Mouse (Mus musculus): ENCODE results near the gene Rars2. TPM values are rescaled to one million over a fixed set of nuclear protein-coding genes. Genes with fewer than 3 reads are reported as not detected.

Gene Rars2
- total and polyA plus RNA-seq, 2 experiments from 2014 or later: 49.7 to 93.2 TPM

DNA sequence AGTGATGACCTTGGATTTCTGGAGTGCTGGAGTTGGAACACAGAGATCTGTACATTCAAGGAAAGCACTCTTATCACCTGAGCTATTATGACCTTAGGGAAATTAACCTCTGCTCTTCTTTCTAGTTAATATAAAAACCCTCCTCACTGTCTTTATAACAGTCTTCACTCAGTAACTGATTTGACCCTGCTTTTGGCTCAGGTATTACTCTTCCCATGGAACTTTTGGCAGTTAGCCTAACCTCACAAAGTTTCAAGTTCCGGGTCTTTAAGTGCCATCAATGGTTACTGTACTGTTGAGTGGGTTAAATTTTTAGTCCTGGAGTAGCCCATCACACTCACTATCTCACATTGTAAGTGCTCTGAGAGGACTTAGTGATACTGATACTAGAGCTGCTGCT is 15.2 kb downstream of the Rars2 start:
- Histone ChIP-seq H3K9ac (replicated peaks; ENCODE audit: low read depth, low read length) (no peak overlapping the region), H3K4me3 (ENCODE audit: low read depth, low read length) (no peak overlapping the region), H3K4me1 (ENCODE audit: control insufficient read depth, insufficient read depth) (no peaks in the 10 kb centered on the region), H3K9me3 (replicated peaks; ENCODE audit: control insufficient read depth, low read length) (no peaks in the 10 kb centered on the region), H3K27me3 (ENCODE audit: control insufficient read depth, insufficient read depth, low read length) (no peaks in the 10 kb centered on the region), H3K27ac (ENCODE audit: low read depth) (no peak overlapping the region), H3K4me2 (ENCODE audit: low read depth, low read length) (no peak overlapping the region), H3K36me3 (replicated peaks; ENCODE audit: control insufficient read depth, insufficient read depth, low read length) (peaks cover 53% of the 10 kb centered on the region)
- no peak for ATAC-seq (ENCODE audit: insufficient read depth, low read depth)
- WGBS: 34% methylated on average over 1 of the region's 1 CpGs
- no peak for DNase-seq (ENCODE audit: low spot score)
- TF ChIP-seq CTCF (IDR thresholded peaks at IDR 0.05; ENCODE audit: low read depth): no peak
- no peak for TF ChIP-seq EP300 (IDR thresholded peaks at IDR 0.05; ENCODE audit: low read depth)

DNA sequence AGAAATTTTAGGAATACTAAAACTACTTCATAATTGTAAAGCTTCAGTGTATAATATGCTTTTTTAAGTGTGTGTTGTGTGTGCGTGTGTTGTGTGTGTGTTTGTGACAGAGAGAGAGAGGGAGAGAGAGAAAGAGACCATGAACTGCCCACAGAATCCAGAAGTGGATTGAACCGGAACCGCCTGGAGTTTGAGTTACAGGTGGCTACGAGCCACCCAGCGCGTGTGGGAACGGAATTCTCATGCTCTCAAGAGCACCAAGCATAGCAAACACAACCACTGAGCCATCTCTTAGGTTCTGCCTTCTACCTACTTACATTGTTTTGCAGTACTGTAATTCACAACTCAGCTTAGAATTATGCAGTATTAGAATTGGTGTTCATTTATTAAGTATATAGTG is 19.4 kb downstream of the Rars2 start:
- H3K4me3 ChIP-seq (ENCODE audit: low read depth, low read length): no peak overlapping the region
- H3K27me3 ChIP-seq (ENCODE audit: control insufficient read depth, insufficient read depth, low read length): no peaks in the 10 kb centered on the region
- TF ChIP-seq EP300 (IDR thresholded peaks at IDR 0.05; ENCODE audit: low read depth) (no peak), CTCF (IDR thresholded peaks at IDR 0.05; ENCODE audit: low read depth) (no peak)
- ATAC-seq (ENCODE audit: insufficient read depth, low read depth) (no peak), DNase-seq (ENCODE audit: low spot score) (no peak)
- peaks cover 46% of the 10 kb centered on the region for H3K36me3 ChIP-seq (replicated peaks; ENCODE audit: control insufficient read depth, insufficient read depth, low read length)
- H3K9me3 ChIP-seq (replicated peaks; ENCODE audit: control insufficient read depth, low read length): no peaks in the 10 kb centered on the region
- WGBS: 94% methylated on average over 7 of the region's 7 CpGs
- H3K27ac ChIP-seq (ENCODE audit: low read depth): no peak overlapping the region
- H3K9ac ChIP-seq (replicated peaks; ENCODE audit: low read depth, low read length): no peak overlapping the region
- H3K4me2 ChIP-seq (ENCODE audit: low read depth, low read length): no peak overlapping the region
- H3K4me1 ChIP-seq (ENCODE audit: control insufficient read depth, insufficient read depth): no peaks in the 10 kb centered on the region

DNA sequence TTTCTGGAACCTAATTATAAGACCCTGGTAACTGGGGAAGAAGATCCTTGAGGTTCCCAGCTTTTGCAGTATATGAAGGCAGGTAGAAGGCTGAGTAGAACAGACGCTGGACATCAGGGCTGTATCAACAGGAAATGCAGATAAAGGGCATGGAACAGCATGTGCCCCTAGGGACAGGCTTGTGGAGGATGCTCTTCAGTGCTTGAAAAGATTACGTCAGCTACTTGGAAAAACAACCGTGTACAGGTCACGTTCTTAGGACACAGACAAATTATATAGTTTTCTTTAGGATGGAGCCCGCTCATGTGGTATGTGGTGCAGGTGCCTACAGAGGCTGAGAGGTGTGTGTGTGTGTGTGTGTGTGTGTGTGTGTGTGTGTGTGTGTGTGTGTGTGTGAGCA is 21.3 kb downstream of the Rars2 start:
- Histone ChIP-seq H3K36me3 (replicated peaks; ENCODE audit: control insufficient read depth, insufficient read depth, low read length) (peaks cover 46% of the 10 kb centered on the region), H3K27ac (ENCODE audit: low read depth) (no peak overlapping the region), H3K9ac (replicated peaks; ENCODE audit: low read depth, low read length) (no peak overlapping the region), H3K4me1 (ENCODE audit: control insufficient read depth, insufficient read depth) (no peaks in the 10 kb centered on the region), H3K27me3 (ENCODE audit: control insufficient read depth, insufficient read depth, low read length) (no peaks in the 10 kb centered on the region), H3K9me3 (replicated peaks; ENCODE audit: control insufficient read depth, low read length) (no peaks in the 10 kb centered on the region), H3K4me3 (ENCODE audit: low read depth, low read length) (no peak overlapping the region), H3K4me2 (ENCODE audit: low read depth, low read length) (no peak overlapping the region)
- ATAC-seq (ENCODE audit: insufficient read depth, low read depth) (no peak), DNase-seq (ENCODE audit: low spot score) (no peak)
- TF ChIP-seq EP300 (IDR thresholded peaks at IDR 0.05; ENCODE audit: low read depth) (no peak), CTCF (IDR thresholded peaks at IDR 0.05; ENCODE audit: low read depth) (no peak)
- WGBS: 49% methylated on average over 5 of the region's 5 CpGs

- H3K27me3 ChIP-seq (ENCODE audit: control insufficient read depth, insufficient read depth, low read length): no peaks in the 10 kb centered on the region
- H3K4me3 ChIP-seq (ENCODE audit: low read depth, low read length): no peak overlapping the region
- H3K36me3 ChIP-seq (replicated peaks; ENCODE audit: control insufficient read depth, insufficient read depth, low read length): peaks cover 48% of the 10 kb centered on the region
- H3K9ac ChIP-seq (replicated peaks; ENCODE audit: low read depth, low read length): no peak overlapping the region
- ATAC-seq (ENCODE audit: insufficient read depth, low read depth): no peak
- no peak overlapping the region for H3K27ac ChIP-seq (ENCODE audit: low read depth)
- no peak overlapping the region for H3K4me2 ChIP-seq (ENCODE audit: low read depth, low read length)
- TF ChIP-seq CTCF (IDR thresholded peaks at IDR 0.05; ENCODE audit: low read depth) (no peak), EP300 (IDR thresholded peaks at IDR 0.05; ENCODE audit: low read depth) (no peak)
- WGBS: 86% methylated on average over 7 of the region's 7 CpGs
- DNase-seq (ENCODE audit: low spot score): no peak
- no peaks in the 10 kb centered on the region for H3K9me3 ChIP-seq (replicated peaks; ENCODE audit: control insufficient read depth, low read length)
- H3K4me1 ChIP-seq (ENCODE audit: control insufficient read depth, insufficient read depth): no peaks in the 10 kb centered on the region
Measured at GRCm38 (mm10) chr4:34637386-34637785, 22.6 kb downstream of the Rars2 start.

- H3K9me3 ChIP-seq (replicated peaks; ENCODE audit: control insufficient read depth, low read length): no peaks in the 10 kb centered on the region
- H3K4me3 ChIP-seq (ENCODE audit: low read depth, low read length): no peak overlapping the region
- TF ChIP-seq CTCF (IDR thresholded peaks at IDR 0.05; ENCODE audit: low read depth) (no peak), EP300 (IDR thresholded peaks at IDR 0.05; ENCODE audit: low read depth) (no peak)
- ATAC-seq (ENCODE audit: insufficient read depth, low read depth) (no peak), DNase-seq (ENCODE audit: low spot score) (no peak)
- 82% methylated on average over 4 of the region's 4 CpGs for WGBS
- no peak overlapping the region for H3K4me2 ChIP-seq (ENCODE audit: low read depth, low read length)
- no peak overlapping the region for H3K9ac ChIP-seq (replicated peaks; ENCODE audit: low read depth, low read length)
- H3K27me3 ChIP-seq (ENCODE audit: control insufficient read depth, insufficient read depth, low read length): no peaks in the 10 kb centered on the region
- no peak overlapping the region for H3K27ac ChIP-seq (ENCODE audit: low read depth)
- H3K36me3 ChIP-seq (replicated peaks; ENCODE audit: control insufficient read depth, insufficient read depth, low read length): peaks cover 49% of the 10 kb centered on the region
- H3K4me1 ChIP-seq (ENCODE audit: control insufficient read depth, insufficient read depth): no peaks in the 10 kb centered on the region
Measured at GRCm38 (mm10) chr4:34637851-34638250, 23.1 kb downstream of the Rars2 start.

- no peak for TF ChIP-seq EP300 (IDR thresholded peaks at IDR 0.05; ENCODE audit: low read depth)
- no peak for TF ChIP-seq CTCF (IDR thresholded peaks at IDR 0.05; ENCODE audit: low read depth)
- Histone ChIP-seq H3K27ac (ENCODE audit: low read depth) (no peak overlapping the region), H3K9me3 (replicated peaks; ENCODE audit: control insufficient read depth, low read length) (no peaks in the 10 kb centered on the region), H3K9ac (replicated peaks; ENCODE audit: low read depth, low read length) (no peak overlapping the region), H3K27me3 (ENCODE audit: control insufficient read depth, insufficient read depth, low read length) (no peaks in the 10 kb centered on the region), H3K36me3 (replicated peaks; ENCODE audit: control insufficient read depth, insufficient read depth, low read length) (peaks cover 47% of the 10 kb centered on the region), H3K4me2 (ENCODE audit: low read depth, low read length) (no peak overlapping the region), H3K4me1 (ENCODE audit: control insufficient read depth, insufficient read depth) (no peaks in the 10 kb centered on the region), H3K4me3 (ENCODE audit: low read depth, low read length) (no peak overlapping the region)
- DNase-seq (ENCODE audit: low spot score) (no peak), ATAC-seq (ENCODE audit: insufficient read depth, low read depth) (no peak)
- WGBS: 96% methylated on average over 5 of the region's 5 CpGs
Measured at GRCm38 (mm10) chr4:34639745-34640364, 25.1 kb downstream of the Rars2 start.
